Mouse (Mus musculus): Measurements from ENCODE around the gene Tnp2. TPM values are rescaled to one million over a fixed set of nuclear protein-coding genes. Genes with fewer than 3 reads are reported as not detected.
"Not testable (repeated sequence)": the region's sequence is repeated elsewhere in the genome, so short reads cannot be mapped to it uniquely, and the experiment has no call there.

Gene Tnp2
- polyA plus RNA-seq, 1 experiment from 2014 or later, result not detected

GRCm38 (mm10) chr16:10819966-10820365 lies 31.5 kb upstream of the Tnp2 start:
- H3K27ac ChIP-seq, result no peak overlapping the region
- H3K4me3 ChIP-seq, result no peak overlapping the region
- no peak for ATAC-seq (ENCODE audit: low FRiP score)
- WGBS, result 69% methylated on average over 3 of the region's 3 CpGs
- no peak overlapping the region for H3K4me2 ChIP-seq (replicated peaks)
- H3K9me3 ChIP-seq (replicated peaks), result no peaks in the 10 kb centered on the region
- no peak overlapping the region for H3K9ac ChIP-seq
- H3K4me1 ChIP-seq, result no peaks in the 10 kb centered on the region
- H3K36me3 ChIP-seq, result no peaks in the 10 kb centered on the region
- H3K27me3 ChIP-seq, result no peaks in the 10 kb centered on the region

- H3K36me3 ChIP-seq, result no peaks in the 10 kb centered on the region
- H3K4me1 ChIP-seq, result no peaks in the 10 kb centered on the region
- no peak overlapping the region for H3K4me2 ChIP-seq (replicated peaks)
- H3K4me3 ChIP-seq, result no peak overlapping the region
- H3K9ac ChIP-seq, result no peak overlapping the region
- no peak for ATAC-seq (ENCODE audit: low FRiP score)
- no peak overlapping the region for H3K27ac ChIP-seq
- no peaks in the 10 kb centered on the region for H3K27me3 ChIP-seq
- WGBS, result 85% methylated on average over 4 of the region's 4 CpGs
- no peaks in the 10 kb centered on the region for H3K9me3 ChIP-seq (replicated peaks)
These were observed 30.2 kb upstream of the Tnp2 start for GRCm38 (mm10) chr16:10818579-10819135.

DNA sequence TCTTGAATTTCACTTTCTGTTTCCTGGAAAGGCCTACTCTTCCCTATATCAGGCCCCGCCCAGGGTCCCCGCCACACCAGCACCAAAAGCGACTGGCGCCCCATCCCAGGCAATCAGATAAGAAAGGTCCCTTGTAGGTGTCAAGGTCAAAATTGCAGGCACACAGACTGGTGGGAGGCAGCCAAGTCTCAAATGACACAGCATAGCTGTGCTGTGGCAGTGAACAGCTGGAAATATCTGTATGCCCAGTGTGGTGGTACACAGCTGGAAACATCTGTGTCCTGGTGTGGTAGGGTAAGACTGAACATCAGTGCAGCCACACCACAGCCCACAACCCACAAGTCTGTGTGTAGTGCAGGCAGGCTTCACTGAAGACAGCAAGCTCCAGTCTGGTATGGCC lies 26.4 kb upstream of the Tnp2 start:
- H3K9ac ChIP-seq, result no peak overlapping the region
- no peaks in the 10 kb centered on the region for H3K27me3 ChIP-seq
- ATAC-seq (ENCODE audit: low FRiP score), result no peak
- H3K4me1 ChIP-seq, result no peaks in the 10 kb centered on the region
- H3K4me2 ChIP-seq (replicated peaks), result no peak overlapping the region
- 93% methylated on average over 4 of the region's 4 CpGs for WGBS
- H3K4me3 ChIP-seq, result no peak overlapping the region
- H3K27ac ChIP-seq, result no peak overlapping the region
- H3K9me3 ChIP-seq (replicated peaks), result no peaks in the 10 kb centered on the region
- no peaks in the 10 kb centered on the region for H3K36me3 ChIP-seq

GRCm38 (mm10) chr16:10813726-10814125 lies 25.3 kb upstream of the Tnp2 start:
- no peaks in the 10 kb centered on the region for H3K9me3 ChIP-seq (replicated peaks)
- H3K4me2 ChIP-seq (replicated peaks), result no peak overlapping the region
- no peaks in the 10 kb centered on the region for H3K36me3 ChIP-seq
- H3K4me3 ChIP-seq, result no peak overlapping the region
- 84% methylated on average over 4 of the region's 4 CpGs for WGBS
- ATAC-seq (ENCODE audit: low FRiP score), result no peak
- no peaks in the 10 kb centered on the region for H3K27me3 ChIP-seq
- H3K9ac ChIP-seq, result no peak overlapping the region
- H3K4me1 ChIP-seq, result no peaks in the 10 kb centered on the region
- H3K27ac ChIP-seq, result no peak overlapping the region

DNA sequence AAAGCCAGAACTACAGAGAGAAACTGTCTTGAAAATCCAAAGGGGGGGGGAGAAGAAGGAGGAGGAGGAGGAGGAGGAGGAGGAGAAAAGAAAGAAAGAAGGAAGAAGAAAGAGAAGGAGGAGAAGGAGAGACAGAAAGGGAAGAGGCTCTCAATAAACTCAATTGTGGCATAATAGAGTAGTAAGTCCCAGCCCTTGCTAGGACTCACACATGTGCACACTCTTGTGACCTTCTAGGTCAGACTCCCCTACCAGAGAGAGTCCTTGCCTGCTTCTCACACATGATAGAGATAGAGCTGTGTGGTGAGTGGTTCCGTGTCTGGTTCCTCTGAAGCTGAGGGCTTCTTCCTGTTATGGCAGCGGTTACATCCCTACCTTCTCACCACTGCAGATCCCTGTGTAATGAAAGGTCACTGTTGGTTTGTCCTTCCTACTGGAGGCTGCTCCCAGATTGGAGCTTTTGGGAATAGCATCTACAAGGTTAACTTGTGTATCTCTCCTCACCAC lies 24.5 kb upstream of the Tnp2 start, which contains the start of gene Gm11172:
Gene Gm11172 (plus strand): TSS at position 51 of the 507 bp plus-strand sequence.
- Histone ChIP-seq H3K27me3 (no peaks in the 10 kb centered on the region), H3K27ac (no peak within 1 kb of the TSS), H3K9ac (no peak within 1 kb of the TSS), H3K36me3 (no peaks in the 10 kb centered on the region), H3K4me3 (no peak within 1 kb of the TSS), H3K4me2 (replicated peaks) (no peak within 1 kb of the TSS), H3K9me3 (replicated peaks) (no peaks in the 10 kb centered on the region), H3K4me1 (no peaks in the 10 kb centered on the region)
- 89% methylated on average over 2 of the region's 2 CpGs for WGBS
- no peak for ATAC-seq (ENCODE audit: low FRiP score)

- Histone ChIP-seq H3K4me2 (replicated peaks) (no peak overlapping the region), H3K9me3 (replicated peaks) (no peaks in the 10 kb centered on the region), H3K36me3 (no peaks in the 10 kb centered on the region), H3K4me3 (no peak overlapping the region), H3K9ac (no peak overlapping the region), H3K27ac (no peak overlapping the region), H3K4me1 (0 out of 2 replicates have a peak, but pooled peaks cover 5% of the 10 kb centered on the region), H3K27me3 (no peaks in the 10 kb centered on the region)
- ATAC-seq (ENCODE audit: low FRiP score), result no peak
- 89% methylated on average over 1 of the region's 1 CpGs for WGBS
These were observed 21.9 kb upstream of the Tnp2 start for GRCm38 (mm10) chr16:10810376-10810775.

DNA sequence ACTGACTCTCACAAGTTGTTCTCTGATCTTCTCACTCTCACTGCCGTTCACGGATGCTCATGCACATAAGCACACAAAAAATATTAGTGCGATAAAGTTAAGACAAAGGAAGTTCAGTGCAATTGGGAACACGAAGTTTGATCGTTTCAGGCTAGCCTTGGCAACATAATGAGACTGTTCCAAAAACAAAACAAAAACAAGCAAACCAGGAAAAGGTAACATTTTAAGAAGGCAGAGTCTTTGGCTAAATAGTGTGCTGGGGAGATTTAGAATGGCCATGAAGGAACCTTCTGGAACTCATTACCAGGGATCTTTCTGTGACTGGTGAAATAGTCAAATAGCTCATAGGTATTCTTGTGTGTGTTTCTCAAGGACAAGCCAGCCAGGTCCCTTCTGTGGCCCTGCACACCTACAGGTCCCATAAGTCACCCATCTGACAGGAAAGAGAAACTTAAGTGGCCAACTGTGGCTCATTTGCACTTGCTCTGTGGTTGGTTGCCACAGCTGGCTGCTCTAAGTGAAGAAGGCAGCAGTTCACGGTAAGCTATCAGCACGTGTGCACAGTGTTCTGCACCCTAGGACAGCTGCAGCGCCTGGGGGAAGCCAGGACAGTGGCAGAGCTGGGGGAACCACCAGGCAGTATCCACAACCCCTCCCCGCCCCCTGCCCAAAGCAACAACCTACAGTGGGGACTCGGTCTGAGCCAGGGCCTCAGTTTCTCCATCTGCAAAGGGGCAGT lies 17.5 kb upstream of the Tnp2 start, which contains the start of gene Prm1:
Gene Prm1 (minus strand): TSS at position 51 of the 739 bp plus-strand sequence.
- Histone ChIP-seq H3K9me3 (replicated peaks) (no peaks in the 10 kb centered on the region), H3K4me3 (no peak within 1 kb of the TSS), H3K4me2 (replicated peaks) (no peak within 1 kb of the TSS), H3K27ac (no peak within 1 kb of the TSS), H3K36me3 (no peaks in the 10 kb centered on the region), H3K4me1 (0 out of 2 replicates have a peak, but pooled peaks cover 5% of the 10 kb centered on the region), H3K9ac (no peak within 1 kb of the TSS), H3K27me3 (no peaks in the 10 kb centered on the region)
- 83% methylated on average over 10 of the region's 10 CpGs for WGBS
- no peak for ATAC-seq (ENCODE audit: low FRiP score)

DNA sequence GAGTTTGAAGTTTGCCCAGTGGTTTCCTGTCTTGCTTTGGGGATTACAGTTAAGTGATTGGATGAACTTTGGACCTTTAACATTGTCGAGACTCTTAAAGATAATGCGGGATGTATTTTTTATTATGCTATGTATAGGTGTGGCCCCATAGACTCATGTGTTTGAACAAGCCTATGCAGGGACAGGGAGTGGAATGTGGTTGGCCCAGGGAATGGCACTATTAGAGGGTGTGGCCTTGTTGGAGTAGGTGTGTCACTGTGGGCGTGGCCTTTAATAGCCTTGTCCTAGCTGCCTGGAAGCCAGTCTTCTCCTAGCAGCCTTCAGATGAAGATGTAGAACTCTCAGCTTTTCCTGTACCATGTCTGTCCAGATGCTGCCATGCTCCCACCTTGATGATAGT lies 14.0 kb upstream of the Tnp2 start:
- not testable (repeated sequence) for H3K4me1 ChIP-seq; H3K36me3 ChIP-seq; ATAC-seq (ENCODE audit: low FRiP score); H3K4me3 ChIP-seq; H3K4me2 ChIP-seq (replicated peaks); H3K27me3 ChIP-seq; H3K9me3 ChIP-seq (replicated peaks); H3K9ac ChIP-seq; H3K27ac ChIP-seq
- 94% methylated on average over 3 of the region's 3 CpGs for WGBS

- Histone ChIP-seq H3K4me3 (no peak within 1 kb of the TSS), H3K27ac (no peak within 1 kb of the TSS), H3K9me3 (replicated peaks) (no peaks in the 10 kb centered on the region), H3K36me3 (no peaks in the 10 kb centered on the region), H3K4me1 (no peaks in the 10 kb centered on the region), H3K27me3 (peaks cover 24% of the 10 kb centered on the region), H3K9ac (no peak within 1 kb of the TSS), H3K4me2 (replicated peaks) (no peak within 1 kb of the TSS)
- no peak for ATAC-seq (ENCODE audit: low FRiP score)
- WGBS, result 80% methylated on average over 6 of the region's 6 CpGs
These were observed 7.6 kb upstream of the Tnp2 start, which contains the start of gene Prm2 for GRCm38 (mm10) chr16:10796034-10796433. Prm2 (minus strand) TSS chr16:10796134.

DNA sequence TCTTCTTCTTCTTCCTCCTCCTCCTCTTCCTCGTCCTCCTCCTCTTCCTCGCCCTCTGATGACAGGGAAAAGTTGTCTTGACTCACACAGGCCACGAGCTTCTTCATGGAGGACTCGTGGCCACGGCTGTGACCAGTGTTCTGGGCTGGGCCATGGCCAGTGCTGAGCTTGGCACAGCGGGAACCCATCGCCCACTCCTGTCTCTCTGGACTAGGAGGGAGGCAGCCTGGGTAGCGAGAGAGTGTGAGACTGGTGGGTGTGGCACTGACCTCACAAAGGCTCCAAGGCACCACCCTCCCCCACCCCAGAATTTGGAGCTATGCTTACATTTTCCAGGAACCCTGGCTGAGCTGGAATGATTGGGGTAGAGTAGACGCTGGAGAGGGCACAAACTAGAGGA lies 2.2 kb upstream of the Tnp2 start, which contains the start of gene Prm3:
Gene Prm3 (minus strand): TSS at position 213 of the 400 bp plus-strand sequence.
- WGBS, result 84% methylated on average over 9 of the region's 9 CpGs

DNA sequence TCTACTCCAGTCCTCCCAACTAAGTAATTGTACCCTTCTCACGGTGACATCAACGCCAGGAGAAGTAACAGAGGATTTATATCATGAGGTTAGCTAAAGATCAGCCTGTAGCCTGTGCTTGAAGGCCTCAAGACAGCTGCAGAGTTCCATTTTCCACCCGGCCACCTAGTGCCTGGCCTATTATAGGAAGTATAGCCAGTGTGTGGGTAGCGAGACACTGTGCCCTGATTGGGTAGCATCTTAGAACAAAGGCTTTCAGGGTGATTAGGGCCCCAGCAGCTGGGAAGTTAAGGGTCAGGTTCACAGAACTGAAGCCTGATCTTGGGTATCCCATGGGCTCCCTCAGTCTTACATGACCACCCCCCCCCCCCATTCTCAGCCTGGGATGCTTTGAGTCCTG lies 406 bp upstream of the Tnp2 start:
- Histone ChIP-seq H3K4me1 (peaks cover 5% of the 10 kb centered on the region; the same call in 1 of the 2 replicates), H3K27ac (no peak overlapping the region), H3K9me3 (replicated peaks) (no peaks in the 10 kb centered on the region), H3K27me3 (peaks cover 18% of the 10 kb centered on the region), H3K36me3 (no peaks in the 10 kb centered on the region), H3K4me2 (replicated peaks) (no peak overlapping the region), H3K9ac (no peak overlapping the region), H3K4me3 (no peak overlapping the region)
- 59% methylated on average over 4 of the region's 4 CpGs for WGBS
- no peak for ATAC-seq (ENCODE audit: low FRiP score)

More for the DNA sequence above, 2.2 kb upstream of the Tnp2 start, which contains the start of gene Prm3:
- no peak for ATAC-seq (ENCODE audit: low FRiP score)
- H3K9ac ChIP-seq, result no peak within 1 kb of the TSS
- no peaks in the 10 kb centered on the region for H3K36me3 ChIP-seq
- H3K4me3 ChIP-seq, result no peak within 1 kb of the TSS
- no peaks in the 10 kb centered on the region for H3K9me3 ChIP-seq (replicated peaks)
- H3K27ac ChIP-seq, result no peak within 1 kb of the TSS
- 0 out of 2 replicates have a peak, but pooled peaks cover 4% of the 10 kb centered on the region for H3K4me1 ChIP-seq
- H3K27me3 ChIP-seq, result peaks cover 12% of the 10 kb centered on the region
- no peak within 1 kb of the TSS for H3K4me2 ChIP-seq (replicated peaks)

GRCm38 (mm10) chr16:10787548-10788058 lies 857 bp downstream of the Tnp2 start:
- 79% methylated on average over 7 of the region's 7 CpGs for WGBS
- ATAC-seq (ENCODE audit: low FRiP score), result no peak
- no peaks in the 10 kb centered on the region for H3K9me3 ChIP-seq (replicated peaks)
- H3K9ac ChIP-seq, result no peak overlapping the region
- no peaks in the 10 kb centered on the region for H3K36me3 ChIP-seq
- H3K4me2 ChIP-seq (replicated peaks), result no peak overlapping the region
- peaks cover 30% of the 10 kb centered on the region for H3K27me3 ChIP-seq
- H3K27ac ChIP-seq, result no peak overlapping the region
- no peak overlapping the region for H3K4me3 ChIP-seq
- peaks cover 11% of the 10 kb centered on the region; the same call in 1 of the 2 replicates for H3K4me1 ChIP-seq

Measured in hindbrain, embryonic 12.5 days (tissue).